15 mouse cellular contexts compared by ENCODE assay signal in the genomic region with DNA sequence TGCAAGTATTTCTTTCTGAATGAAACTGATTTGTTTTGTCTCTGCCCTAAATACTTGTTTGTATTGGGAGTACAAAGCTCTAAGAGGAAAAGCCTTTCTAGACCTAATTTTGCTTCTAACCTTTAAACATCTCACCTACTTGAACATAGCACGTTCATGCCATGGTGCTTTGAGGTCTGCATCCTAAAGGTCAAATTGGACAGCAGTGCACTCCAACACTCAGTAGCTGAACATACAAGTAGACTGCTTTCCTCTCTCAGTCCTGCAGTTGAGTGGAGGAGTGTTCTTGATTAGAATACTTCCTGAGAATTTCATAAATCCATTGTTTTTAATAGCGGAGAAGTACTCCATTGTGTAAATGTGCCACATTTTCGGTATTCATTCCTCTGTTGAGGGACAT.
"Had no signal": no experiment of that assay in that cellular context is flagged by ENCODE, and none has a peak within 500 bp of the region (broad histone marks: within the 10 kb centered on the region; RNA-seq: fewer than 3 reads in every experiment).

No protein-coding gene starts in this region.

- H3K4me3 ChIP-seq: left cerebral cortex, adult 2 months; neural tube, embryonic 12.5 days had no signal

- ATAC-seq: intestine, embryonic 16.5 days; liver, postnatal 0 days; lung, postnatal 0 days had no signal

- H3K4me1 ChIP-seq: neural tube, embryonic 12.5 days had no signal

- H3K36me3 ChIP-seq: neural tube, embryonic 12.5 days had no signal

- H3K27me3 ChIP-seq: neural tube, embryonic 12.5 days had no signal

- H3K27ac ChIP-seq: kidney, postnatal 0 days; left cerebral cortex, adult 2 months; liver, embryonic 14.5 days; macrophage; neural tube, embryonic 12.5 days had no signal

- H3K4me2 ChIP-seq: liver, embryonic 11.5 days; lung, embryonic 14.5 days; neural tube, embryonic 12.5 days had no signal

- DNase-seq: kidney, adult 2 months; kidney, postnatal 25 days; layer of hippocampus, postnatal 36 days; liver, postnatal 0 days; lung, embryonic 14.5 days; thymus, adult 18-20 months; thymus, postnatal 36 days had no signal

- H3K9ac ChIP-seq: liver, embryonic 14.5 days; liver, postnatal 0 days; lung, embryonic 14.5 days; neural tube, embryonic 12.5 days had no signal
